Comparison of ENCODE assay signal across 15 mouse cellular contexts in the genomic region with DNA sequence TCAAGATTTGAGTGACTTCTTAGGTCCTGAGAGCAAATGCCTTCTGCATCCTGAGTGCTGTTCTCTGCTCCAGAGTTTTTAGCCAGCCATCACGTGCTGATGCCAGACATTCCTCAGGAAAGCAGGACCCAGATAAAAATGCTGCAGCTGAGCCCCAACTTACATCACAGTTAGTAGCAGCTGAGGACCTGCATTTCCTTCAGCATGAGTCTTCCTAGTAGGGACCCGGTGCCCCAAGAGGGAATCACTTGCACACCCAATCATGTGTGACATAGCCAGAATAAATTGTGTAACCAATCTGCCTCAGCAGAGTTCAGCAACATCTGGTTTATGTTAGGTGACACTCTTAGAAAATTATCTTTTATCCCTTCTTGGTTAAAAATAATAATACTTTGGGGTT. TPM values are rescaled to one million over a fixed set of nuclear protein-coding genes. Genes with fewer than 3 reads are reported as not detected.
DNase-seq lines count a peak whose midpoint lies in the region; ATAC-seq lines count a peak whose summit lies in the region.
"Had no signal": no experiment of that assay in that cellular context is flagged by ENCODE, and none has a peak within 500 bp of the region (broad histone marks: within the 10 kb centered on the region; RNA-seq: fewer than 3 reads in every experiment).

No protein-coding gene starts in this region.

- no peaks in the 10 kb centered on the region for H3K9me3 ChIP-seq in embryonic facial prominence, embryonic 10.5 days
- no peaks in the 10 kb centered on the region for H3K9me3 ChIP-seq in hindbrain, embryonic 14.5 days (ENCODE audit: control insufficient read depth, low read length)
- H3K9me3 ChIP-seq: stomach, embryonic 15.5 days had no signal

- H3K4me1 ChIP-seq in embryonic facial prominence, embryonic 10.5 days: peaks cover 23% of the 10 kb centered on the region
- peaks cover 9% of the 10 kb centered on the region; the same call in 1 of the 2 replicates for H3K4me1 ChIP-seq in hindbrain, embryonic 14.5 days (replicated peaks; ENCODE audit: control insufficient read depth, insufficient read depth, low read length)
- H3K4me1 ChIP-seq: stomach, embryonic 15.5 days had no signal

- no peak for ATAC-seq in hindbrain, embryonic 14.5 days (ENCODE audit: low FRiP score)
- no peak for ATAC-seq in monocyte, adult 5-6 weeks (replicated peaks; ENCODE audit: insufficient number of reproducible peaks, low FRiP score, low TSS enrichment, poor library complexity, severe bottlenecking)
- ATAC-seq: activated CD4-positive, CD25-positive, alpha-beta regulatory T cell, adult 4 months; forebrain, postnatal 0 days; liver, postnatal 0 days had no signal

- H3K4me3 ChIP-seq in embryonic facial prominence, embryonic 10.5 days: no peak overlapping the region
- no peak overlapping the region for H3K4me3 ChIP-seq in hindbrain, embryonic 14.5 days (replicated peaks; ENCODE audit: low read length)
- H3K4me3 ChIP-seq: stomach, embryonic 15.5 days had no signal

- intact Hi-C loops in heart, postnatal 10 days (cut with DNase I): no loop called here

- H3K4me2 ChIP-seq in hindbrain, embryonic 14.5 days (replicated peaks): no peak overlapping the region
- H3K4me2 ChIP-seq: stomach, embryonic 15.5 days had no signal

- peak; percentile 68 for DNase-seq in Muller cell, postnatal 12 days (ENCODE audit: inconsistent ontology term)
- DNase-seq in embryonic facial prominence, embryonic 10.5 days (ENCODE audit: low spot score): peak; percentile 8
- peak; percentile 42 to 45 for DNase-seq in heart, postnatal 10 days
- peak; percentile 7 for DNase-seq in lung, postnatal 14 days
- no peak for DNase-seq in layer of hippocampus, adult 11-12 months (ENCODE audit: low spot score)
- DNase-seq in hindbrain, embryonic 14.5 days (ENCODE audit: low spot score): no peak
- DNase-seq: forebrain, postnatal 0 days; kidney, postnatal 25 days; liver, postnatal 0 days; right cerebral cortex, adult 18-20 months had no signal

- no peaks in the 10 kb centered on the region for H3K27me3 ChIP-seq in embryonic facial prominence, embryonic 10.5 days (replicated peaks; ENCODE audit: low read depth, poor library complexity, severe bottlenecking)
- no peaks in the 10 kb centered on the region for H3K27me3 ChIP-seq in hindbrain, embryonic 14.5 days (ENCODE audit: control insufficient read depth, insufficient read depth, low read length)
- H3K27me3 ChIP-seq: stomach, embryonic 15.5 days had no signal

- WGBS in embryonic facial prominence, embryonic 10.5 days: 49% methylated on average over 2 of the region's 2 CpGs
- 46% methylated on average over 2 of the region's 2 CpGs for WGBS in hindbrain, embryonic 14.5 days

- no peak overlapping the region for H3K9ac ChIP-seq in hindbrain, embryonic 14.5 days
- H3K9ac ChIP-seq: forebrain, postnatal 0 days; liver, postnatal 0 days; stomach, embryonic 15.5 days had no signal

- H3K36me3 ChIP-seq in embryonic facial prominence, embryonic 10.5 days (replicated peaks): no peaks in the 10 kb centered on the region
- H3K36me3 ChIP-seq in hindbrain, embryonic 14.5 days (replicated peaks; ENCODE audit: control insufficient read depth, insufficient read depth): no peaks in the 10 kb centered on the region
- H3K36me3 ChIP-seq: stomach, embryonic 15.5 days had no signal

- no peak overlapping the region for H3K27ac ChIP-seq in embryonic facial prominence, embryonic 10.5 days (replicated peaks)
- no peak overlapping the region for H3K27ac ChIP-seq in hindbrain, embryonic 14.5 days
- H3K27ac ChIP-seq: stomach, embryonic 15.5 days had no signal

RNA-seq across cellular contexts. Expression of gene Bace2, which starts 34.7 kb away (rescaled TPM):
- polyA plus RNA-seq in embryonic facial prominence, embryonic 10.5 days (2016; fragmentation: Nextera tagmentation; extraction: Ambion mirVana): 1.2 and 2.8 TPM in 2 replicates
- 10 to 100 TPM; 25.9 to 33.4 TPM for total RNA-seq in heart, postnatal 10 days (2021)
- polyA plus RNA-seq in hindbrain, embryonic 14.5 days (2014; fragmentation: Nextera tagmentation; extraction: Ambion mirVana): 6.4 and 8.7 TPM in 2 replicates
- total RNA-seq in monocyte, adult 5-6 weeks (2017): 0.21 TPM in 1 of 3 replicates, not detected in the others
- total RNA-seq: common myeloid progenitor, adult 5-6 weeks; hematopoietic stem cell, adult 5-6 weeks had no signal

Comparison
In these comparisons a context has a peak if more than half of its experiments do, and no peak if none do; other contexts are left out.
1. DNase-seq: peak in Muller cell, postnatal 12 days (single experiment), embryonic facial prominence, embryonic 10.5 days (single experiment), heart, postnatal 10 days (2 of 2) and lung, postnatal 14 days (single experiment); none in layer of hippocampus, adult 11-12 months (single experiment) and hindbrain, embryonic 14.5 days (single experiment).
2. RNA of gene Bace2, which starts 34.7 kb away (total RNA-seq): 25.9 to 33.4 TPM in heart, postnatal 10 days; 0.21 TPM in monocyte, adult 5-6 weeks; every median in the first group is over 10 times any median in the second.